19 mouse cellular contexts compared by ENCODE assay signal in the genomic region with DNA sequence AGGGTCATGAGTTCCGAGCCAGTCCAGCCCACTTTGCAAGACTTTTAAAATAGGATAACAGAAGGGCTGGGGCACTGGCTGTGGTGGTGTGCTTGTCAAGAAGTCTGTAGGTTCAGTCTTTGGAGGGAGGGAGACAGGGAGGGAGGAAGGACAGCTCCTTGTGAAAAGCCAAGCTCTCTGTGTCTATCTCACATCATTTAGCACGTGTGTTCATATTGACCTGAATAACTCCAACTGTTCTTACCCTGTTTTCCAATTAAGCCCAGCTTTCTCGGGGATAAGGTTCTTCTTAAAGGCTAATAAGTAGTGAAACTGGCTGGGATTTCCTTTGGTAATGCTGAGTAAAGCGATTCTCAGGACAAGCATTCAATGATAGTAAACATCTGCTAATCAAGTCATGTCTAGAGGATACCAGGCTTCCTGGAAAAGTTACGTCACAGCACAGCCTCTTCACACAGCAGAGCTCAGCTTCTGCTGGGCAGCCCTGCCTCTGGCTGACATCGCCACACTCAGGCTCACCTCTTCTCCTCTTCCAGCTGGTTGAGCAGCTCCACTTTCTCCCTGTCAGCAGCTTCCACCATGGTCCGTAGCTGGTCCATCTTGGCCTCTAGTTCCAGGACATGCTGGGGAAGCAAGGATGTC. TPM values are rescaled to one million over a fixed set of nuclear protein-coding genes. Genes with fewer than 3 reads are reported as not detected.
DNase-seq lines count a peak whose midpoint lies in the region; ATAC-seq and TF ChIP-seq lines count a peak whose summit lies in the region.
"Had no signal": no experiment of that assay in that cellular context is flagged by ENCODE, and none has a peak within 500 bp of the region (broad histone marks: within the 10 kb centered on the region; RNA-seq: fewer than 3 reads in every experiment).

No protein-coding gene starts in this region.

- WGBS in kidney, embryonic 15.5 days: 79% methylated on average over 7 of the region's 7 CpGs
- WGBS in heart, embryonic 15.5 days: 64% methylated on average over 7 of the region's 7 CpGs
- whole genome bisulfite sequencing in forebrain, postnatal 0 days: 88% methylated on average over 7 of the region's 7 CpGs

- no peak overlapping the region for H3K27ac ChIP-seq in kidney, embryonic 15.5 days
- H3K27ac ChIP-seq in heart, embryonic 15.5 days: peak overlapping the region; percentile 24; the same call in 1 of the 2 replicates
- no peak overlapping the region for H3K27ac ChIP-seq in forebrain, postnatal 0 days (ENCODE audit: low read depth, low read length)
- H3K27ac ChIP-seq: heart, embryonic 13.5 days; hindbrain, embryonic 15.5 days; left cerebral cortex, adult 2 months; midbrain, embryonic 13.5 days; stomach, embryonic 15.5 days had no signal

- H3K9ac ChIP-seq in kidney, embryonic 15.5 days: no peak overlapping the region
- no peak overlapping the region for H3K9ac ChIP-seq in heart, embryonic 15.5 days
- no peak overlapping the region for H3K9ac ChIP-seq in forebrain, postnatal 0 days
- H3K9ac ChIP-seq: heart, embryonic 13.5 days; hindbrain, embryonic 15.5 days; liver, postnatal 0 days; midbrain, embryonic 13.5 days; stomach, embryonic 15.5 days had no signal

- no peak overlapping the region for H3K4me3 ChIP-seq in kidney, embryonic 15.5 days (replicated peaks)
- no peak overlapping the region for H3K4me3 ChIP-seq in heart, embryonic 15.5 days
- no peak overlapping the region for H3K4me3 ChIP-seq in forebrain, postnatal 0 days (ENCODE audit: low read depth, low read length)
- H3K4me3 ChIP-seq: heart, embryonic 13.5 days; hindbrain, embryonic 15.5 days; left cerebral cortex, adult 2 months; midbrain, embryonic 13.5 days; stomach, embryonic 15.5 days had no signal

- peak; percentile 37 for DNase-seq in gastrocnemius, adult 18-20 months (ENCODE audit: low spot score)
- no peak for DNase-seq in gastrocnemius, postnatal 10 days
- peak; percentile 38 for DNase-seq in kidney, postnatal 14 days
- peak; percentile 51 for DNase-seq in lung, postnatal 25 days (ENCODE audit: low spot score)
- no peak for DNase-seq in forebrain, postnatal 0 days
- no peak for DNase-seq in thymus, postnatal 4 days
- DNase-seq: adrenal gland, postnatal 10 days; cerebellum, postnatal 14 days; kidney, adult 9 months; liver, postnatal 0 days; spleen, adult 18-20 months had no signal

- no peak for TF ChIP-seq CTCF in forebrain, postnatal 0 days (IDR thresholded peaks at IDR 0.05; ENCODE audit: low read depth)

- no peaks in the 10 kb centered on the region for H3K9me3 ChIP-seq in kidney, embryonic 15.5 days (replicated peaks)
- H3K9me3 ChIP-seq in heart, embryonic 15.5 days (replicated peaks): no peaks in the 10 kb centered on the region
- H3K9me3 ChIP-seq in forebrain, postnatal 0 days (ENCODE audit: low read length): no peaks in the 10 kb centered on the region
- H3K9me3 ChIP-seq: heart, embryonic 13.5 days; hindbrain, embryonic 15.5 days; midbrain, embryonic 13.5 days; stomach, embryonic 15.5 days had no signal

- no peak overlapping the region for H3K4me2 ChIP-seq in kidney, embryonic 15.5 days
- H3K4me2 ChIP-seq in heart, embryonic 15.5 days: no peak overlapping the region
- H3K4me2 ChIP-seq in forebrain, postnatal 0 days (ENCODE audit: low read depth): no peak overlapping the region
- H3K4me2 ChIP-seq: heart, embryonic 13.5 days; hindbrain, embryonic 15.5 days; midbrain, embryonic 13.5 days; stomach, embryonic 15.5 days had no signal

- H3K4me1 ChIP-seq in kidney, embryonic 15.5 days: no peaks in the 10 kb centered on the region
- 0 out of 2 replicates have a peak, but pooled peaks cover 2% of the 10 kb centered on the region for H3K4me1 ChIP-seq in heart, embryonic 15.5 days (replicated peaks)
- H3K4me1 ChIP-seq in forebrain, postnatal 0 days (ENCODE audit: insufficient read depth): no peaks in the 10 kb centered on the region
- H3K4me1 ChIP-seq: heart, embryonic 13.5 days; hindbrain, embryonic 15.5 days; midbrain, embryonic 13.5 days; stomach, embryonic 15.5 days had no signal

- H3K27me3 ChIP-seq in kidney, embryonic 15.5 days: no peaks in the 10 kb centered on the region
- H3K27me3 ChIP-seq in heart, embryonic 15.5 days: no peaks in the 10 kb centered on the region
- H3K27me3 ChIP-seq in forebrain, postnatal 0 days (ENCODE audit: insufficient read depth, low read length): no peaks in the 10 kb centered on the region
- H3K27me3 ChIP-seq: CH12.LX; heart, embryonic 13.5 days; hindbrain, embryonic 15.5 days; midbrain, embryonic 13.5 days; stomach, embryonic 15.5 days had no signal

- ATAC-seq in kidney, embryonic 15.5 days (replicated peaks; ENCODE audit: low FRiP score): no peak
- no peak for ATAC-seq in heart, embryonic 15.5 days (replicated peaks; ENCODE audit: insufficient number of reproducible peaks, insufficient read depth, low FRiP score, low read depth)
- no peak for ATAC-seq in forebrain, postnatal 0 days
- ATAC-seq: liver, postnatal 0 days; midbrain, embryonic 13.5 days had no signal

- peaks cover 60% of the 10 kb centered on the region for H3K36me3 ChIP-seq in kidney, embryonic 15.5 days
- H3K36me3 ChIP-seq in heart, embryonic 15.5 days: peaks cover 49% of the 10 kb centered on the region
- peaks cover 62% of the 10 kb centered on the region for H3K36me3 ChIP-seq in forebrain, postnatal 0 days (ENCODE audit: insufficient read depth)

RNA-seq across cellular contexts. Expression of a gene that starts 43.0 kb away (rescaled TPM):
- total RNA-seq in gastrocnemius, adult 18-20 months (2021): 100 to 1,000 TPM; 326 to 336 TPM
- total RNA-seq in gastrocnemius, postnatal 10 days (2021): 100 to 1,000 TPM in 1 of 2 experiments, 10 to 100 TPM in 1; 91.2 to 111 TPM
- 34.0 and 34.1 TPM in 2 replicates for polyA plus RNA-seq in kidney, embryonic 15.5 days (2015; fragmentation: Nextera tagmentation; extraction: Ambion mirVana)
- 51.9 and 53.5 TPM in 2 replicates for polyA plus RNA-seq in heart, embryonic 15.5 days (2015; fragmentation: Nextera tagmentation; extraction: Ambion mirVana)
- total RNA-seq in forebrain, postnatal 0 days (2014; rRNA removed): 89.8 and 102 TPM in 2 replicates
- 52.2 and 73.1 TPM in 2 replicates for polyA plus RNA-seq in forebrain, postnatal 0 days (2015; fragmentation: Nextera tagmentation; extraction: Ambion mirVana)

Comparison
In these comparisons a context has a peak if more than half of its experiments do, and no peak if none do; other contexts are left out.
1. DNase-seq: peak in gastrocnemius, adult 18-20 months (single experiment), kidney, postnatal 14 days (single experiment) and lung, postnatal 25 days (single experiment); none in gastrocnemius, postnatal 10 days (single experiment), forebrain, postnatal 0 days (single experiment) and thymus, postnatal 4 days (single experiment).